Comparison of ENCODE assay signal across 11 mouse cellular contexts in genomic region chr5:67579725-67580633, GRCm38 (mm10). TPM values are rescaled to one million over a fixed set of nuclear protein-coding genes. Genes with fewer than 3 reads are reported as not detected.
DNase-seq lines count a peak whose midpoint lies in the region; ATAC-seq and TF ChIP-seq lines count a peak whose summit lies in the region.
"Had no signal": no experiment of that assay in that cellular context is flagged by ENCODE, and none has a peak within 500 bp of the region (broad histone marks: within the 10 kb centered on the region; RNA-seq: fewer than 3 reads in every experiment).

No protein-coding gene starts in this region.

- no peak overlapping the region for H3K9ac ChIP-seq in heart, embryonic 12.5 days
- H3K9ac ChIP-seq in lung, embryonic 14.5 days, result no peak overlapping the region
- no peak overlapping the region for H3K9ac ChIP-seq in forebrain, embryonic 13.5 days
- H3K9ac ChIP-seq: hindbrain, embryonic 15.5 days; neural tube, embryonic 13.5 days had no signal

- TF ChIP-seq CTCF in lung, embryonic 14.5 days (IDR thresholded peaks at IDR 0.05; ENCODE audit: low read depth), result peak; percentile 31; the same call in 1 of the 2 replicates

- H3K4me1 ChIP-seq in heart, embryonic 12.5 days (replicated peaks), result no peaks in the 10 kb centered on the region
- H3K4me1 ChIP-seq in lung, embryonic 14.5 days (ENCODE audit: insufficient read depth), result peaks cover under 1% of the 10 kb centered on the region; the same call in 1 of the 2 replicates
- no peaks in the 10 kb centered on the region for H3K4me1 ChIP-seq in forebrain, embryonic 13.5 days
- H3K4me1 ChIP-seq: hindbrain, embryonic 15.5 days; neural tube, embryonic 13.5 days had no signal

- H3K36me3 ChIP-seq in heart, embryonic 12.5 days, result no peaks in the 10 kb centered on the region
- no peaks in the 10 kb centered on the region for H3K36me3 ChIP-seq in lung, embryonic 14.5 days (ENCODE audit: insufficient read depth)
- H3K36me3 ChIP-seq in forebrain, embryonic 13.5 days (ENCODE audit: poor library complexity, severe bottlenecking), result no peaks in the 10 kb centered on the region
- H3K36me3 ChIP-seq: hindbrain, embryonic 15.5 days; neural tube, embryonic 13.5 days had no signal

- no peak for ATAC-seq in heart, embryonic 12.5 days (ENCODE audit: insufficient number of reproducible peaks, low FRiP score)
- ATAC-seq in lung, embryonic 14.5 days (ENCODE audit: insufficient read depth), result no peak
- ATAC-seq in megakaryocyte-erythroid progenitor cell, adult 5-6 weeks (replicated peaks; ENCODE audit: low FRiP score, low TSS enrichment, poor library complexity, severe bottlenecking), result peak; percentile 65; the same call in 1 of the 2 replicates
- ATAC-seq in forebrain, embryonic 13.5 days, result no peak
- ATAC-seq: activated CD4-positive, CD25-positive, alpha-beta regulatory T cell, adult 4 months had no signal

- DNase-seq in heart, adult 11 months, result peak; percentile 68
- DNase-seq in lung, embryonic 14.5 days, result peak; percentile 49
- DNase-seq in lung, postnatal 4 days, result no peak
- DNase-seq in MEL-GATA-1-ER (ENCODE audit: extremely low read depth, low read depth), result peak; percentile 34
- no peak for DNase-seq in urinary bladder, adult 18-20 months (ENCODE audit: low spot score in 2 of 2)

- WGBS in heart, embryonic 12.5 days, result 48% methylated on average over 6 of the region's 6 CpGs
- 38% methylated on average over 6 of the region's 6 CpGs for WGBS in lung, embryonic 14.5 days
- 48% methylated on average over 6 of the region's 6 CpGs for WGBS in forebrain, embryonic 13.5 days

- no peaks in the 10 kb centered on the region for H3K27me3 ChIP-seq in heart, embryonic 12.5 days (replicated peaks)
- H3K27me3 ChIP-seq in lung, embryonic 14.5 days (ENCODE audit: insufficient read depth, low read length), result no peaks in the 10 kb centered on the region
- no peaks in the 10 kb centered on the region for H3K27me3 ChIP-seq in forebrain, embryonic 13.5 days
- H3K27me3 ChIP-seq: hindbrain, embryonic 15.5 days; neural tube, embryonic 13.5 days had no signal

- no peak overlapping the region for H3K4me2 ChIP-seq in heart, embryonic 12.5 days
- H3K4me2 ChIP-seq in lung, embryonic 14.5 days, result no peak overlapping the region
- H3K4me2 ChIP-seq in forebrain, embryonic 13.5 days, result no peak overlapping the region
- H3K4me2 ChIP-seq: hindbrain, embryonic 15.5 days; neural tube, embryonic 13.5 days had no signal

- no peak overlapping the region for H3K27ac ChIP-seq in heart, embryonic 12.5 days (ENCODE audit: poor library complexity, severe bottlenecking)
- H3K27ac ChIP-seq in lung, embryonic 14.5 days (ENCODE audit: low read depth), result no peak overlapping the region
- H3K27ac ChIP-seq in forebrain, embryonic 13.5 days, result no peak overlapping the region
- H3K27ac ChIP-seq: hindbrain, embryonic 15.5 days; neural tube, embryonic 13.5 days had no signal

- no peak overlapping the region for H3K4me3 ChIP-seq in heart, embryonic 12.5 days
- no peak overlapping the region for H3K4me3 ChIP-seq in lung, embryonic 14.5 days (ENCODE audit: low read depth, low read length)
- H3K4me3 ChIP-seq in forebrain, embryonic 13.5 days, result no peak overlapping the region
- H3K4me3 ChIP-seq: hindbrain, embryonic 15.5 days; neural tube, embryonic 13.5 days had no signal

- H3K9me3 ChIP-seq in heart, embryonic 12.5 days (replicated peaks), result no peaks in the 10 kb centered on the region
- H3K9me3 ChIP-seq in lung, embryonic 14.5 days (ENCODE audit: low read depth, low read length), result no peaks in the 10 kb centered on the region
- no peaks in the 10 kb centered on the region for H3K9me3 ChIP-seq in forebrain, embryonic 13.5 days (replicated peaks)
- H3K9me3 ChIP-seq: hindbrain, embryonic 15.5 days; neural tube, embryonic 13.5 days had no signal

RNA-seq across cellular contexts. Expression of gene Shisa3, which starts 27.7 kb away (rescaled TPM):
- polyA plus RNA-seq in heart, embryonic 12.5 days (2016; fragmentation: Nextera tagmentation; extraction: Ambion mirVana), result 2.7 and 2.8 TPM in 2 replicates
- polyA plus RNA-seq in lung, embryonic 14.5 days (2014; fragmentation: Nextera tagmentation; extraction: Ambion mirVana), result 4.7 and 5.5 TPM in 2 replicates
- total RNA-seq in megakaryocyte-erythroid progenitor cell, adult 5-6 weeks (2014; fragmentation: Nextera tagmentation), result not detected in 2 replicates
- total RNA-seq in megakaryocyte-erythroid progenitor cell, adult 5-6 weeks (2017), result not detected in 2 replicates
- 0.39 and 0.67 TPM in 2 replicates for polyA plus RNA-seq in forebrain, embryonic 13.5 days (2015; fragmentation: Nextera tagmentation; extraction: Ambion mirVana)

Comparison
In these comparisons a context has a peak if more than half of its experiments do, and no peak if none do; other contexts are left out.
1. DNase-seq: peak in heart, adult 11 months (single experiment), lung, embryonic 14.5 days (single experiment) and MEL-GATA-1-ER (single experiment); none in lung, postnatal 4 days (0 of 2) and urinary bladder, adult 18-20 months (0 of 2).